In the genomic region with DNA sequence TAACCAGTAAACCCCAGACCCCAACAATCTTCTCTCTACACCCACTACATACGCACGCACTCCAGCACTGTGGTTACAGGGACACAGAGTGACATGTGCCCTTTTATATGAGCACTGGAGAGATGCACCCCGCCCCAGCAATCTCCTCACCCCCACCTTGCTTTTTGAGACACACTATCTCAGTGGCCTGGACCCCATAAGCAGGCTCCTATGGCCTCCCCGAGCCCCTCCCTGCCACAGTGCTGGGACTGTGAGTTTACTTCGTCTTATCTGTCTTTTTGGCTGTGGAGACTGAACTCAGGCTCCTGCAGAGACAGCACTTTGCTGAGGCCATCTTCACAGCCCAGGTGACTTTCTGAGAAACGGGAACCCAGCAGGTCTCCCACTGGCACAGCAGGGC, we compare ENCODE assay signal across 19 mouse cellular contexts. TPM values are rescaled to one million over a fixed set of nuclear protein-coding genes. Genes with fewer than 3 reads are reported as not detected.
DNase-seq lines count a peak whose midpoint lies in the region; ATAC-seq lines count a peak whose summit lies in the region.
"Had no signal": no experiment of that assay in that cellular context is flagged by ENCODE, and none has a peak within 500 bp of the region (broad histone marks: within the 10 kb centered on the region; RNA-seq: fewer than 3 reads in every experiment).

No protein-coding gene starts in this region.

- DNase-seq in cerebellum, adult 9-10 months: peak; percentile 31
- no peak for DNase-seq in cerebellum, postnatal 14 days
- peak; percentile 25 for DNase-seq in c-Kit-positive CD71-positive TER-119-positive erythroid progenitor cells, embryonic 14.5 days (ENCODE audit: low spot score)
- no peak for DNase-seq in lung, postnatal 36 days
- no peak for DNase-seq in adrenal gland, postnatal 14 days
- DNase-seq: adrenal gland, postnatal 10 days; cerebellum, adult 2 months; embryo, embryonic 11 days; gastrocnemius, postnatal 10 days; heart, adult 18-20 months had no signal

- peaks cover 44% of the 10 kb centered on the region for H3K36me3 ChIP-seq in liver, embryonic 12.5 days
- no peaks in the 10 kb centered on the region for H3K36me3 ChIP-seq in liver, embryonic 16.5 days (ENCODE audit: control insufficient read depth, insufficient read depth)
- H3K36me3 ChIP-seq in hindbrain, embryonic 12.5 days: no peaks in the 10 kb centered on the region
- H3K36me3 ChIP-seq: forebrain, embryonic 15.5 days; hindbrain, embryonic 15.5 days had no signal

- H3K27ac ChIP-seq in liver, embryonic 12.5 days: peak overlapping the region; percentile 2; the same call in 1 of the 2 replicates
- H3K27ac ChIP-seq in liver, embryonic 16.5 days (ENCODE audit: low read length): no peak overlapping the region
- no peak overlapping the region for H3K27ac ChIP-seq in hindbrain, embryonic 12.5 days
- H3K27ac ChIP-seq: embryonic facial prominence, embryonic 12.5 days; forebrain, embryonic 15.5 days; hindbrain, embryonic 15.5 days had no signal

- WGBS in liver, embryonic 12.5 days (ENCODE audit: insufficient replicate concordance): 38% methylated on average over 6 of the region's 6 CpGs
- WGBS in liver, embryonic 16.5 days (ENCODE audit: insufficient replicate concordance): 30% methylated on average over 6 of the region's 6 CpGs
- 79% methylated on average over 6 of the region's 6 CpGs for WGBS in hindbrain, embryonic 12.5 days

- peak; percentile 85 for ATAC-seq in liver, embryonic 12.5 days
- ATAC-seq in liver, embryonic 16.5 days (ENCODE audit: low read depth): peak; percentile 65
- no peak for ATAC-seq in hindbrain, embryonic 12.5 days (ENCODE audit: low FRiP score)
- ATAC-seq: forebrain, embryonic 15.5 days; inflammation-experienced regulatory T-cells, adult 6 months had no signal

- H3K9ac ChIP-seq in liver, embryonic 12.5 days: no peak overlapping the region
- no peak overlapping the region for H3K9ac ChIP-seq in liver, embryonic 16.5 days (ENCODE audit: low read depth, low read length)
- H3K9ac ChIP-seq in hindbrain, embryonic 12.5 days: no peak overlapping the region
- H3K9ac ChIP-seq: embryonic facial prominence, embryonic 12.5 days; forebrain, embryonic 15.5 days; hindbrain, embryonic 15.5 days had no signal

- no peak overlapping the region for H3K4me3 ChIP-seq in liver, embryonic 12.5 days
- H3K4me3 ChIP-seq in liver, embryonic 16.5 days (ENCODE audit: low read depth, low read length): no peak overlapping the region
- no peak overlapping the region for H3K4me3 ChIP-seq in hindbrain, embryonic 12.5 days
- H3K4me3 ChIP-seq: embryonic facial prominence, embryonic 12.5 days; forebrain, embryonic 15.5 days; hindbrain, embryonic 10.5 days; hindbrain, embryonic 15.5 days had no signal

- H3K27me3 ChIP-seq in liver, embryonic 12.5 days (replicated peaks): no peaks in the 10 kb centered on the region
- H3K27me3 ChIP-seq in liver, embryonic 16.5 days (ENCODE audit: control insufficient read depth, insufficient read depth, low read depth, low read length): no peaks in the 10 kb centered on the region
- H3K27me3 ChIP-seq in hindbrain, embryonic 12.5 days: no peaks in the 10 kb centered on the region
- H3K27me3 ChIP-seq: embryonic facial prominence, embryonic 12.5 days; forebrain, embryonic 15.5 days; hindbrain, embryonic 15.5 days had no signal

- peaks cover 30% of the 10 kb centered on the region for H3K4me1 ChIP-seq in liver, embryonic 12.5 days
- peaks cover 6% of the 10 kb centered on the region; the same call in 1 of the 2 replicates for H3K4me1 ChIP-seq in liver, embryonic 16.5 days (ENCODE audit: control insufficient read depth, low read depth, low read length)
- peaks cover 21% of the 10 kb centered on the region for H3K4me1 ChIP-seq in hindbrain, embryonic 12.5 days
- H3K4me1 ChIP-seq: forebrain, embryonic 15.5 days had no signal

- no peaks in the 10 kb centered on the region for H3K9me3 ChIP-seq in liver, embryonic 12.5 days (replicated peaks)
- H3K9me3 ChIP-seq in liver, embryonic 16.5 days (replicated peaks; ENCODE audit: control insufficient read depth, low read length): no peaks in the 10 kb centered on the region
- no peaks in the 10 kb centered on the region for H3K9me3 ChIP-seq in hindbrain, embryonic 12.5 days (replicated peaks)
- H3K9me3 ChIP-seq: embryonic facial prominence, embryonic 12.5 days; forebrain, embryonic 15.5 days; hindbrain, embryonic 10.5 days; hindbrain, embryonic 15.5 days had no signal

- peak overlapping the region; percentile 18; the same call in 1 of the 2 replicates for H3K4me2 ChIP-seq in liver, embryonic 12.5 days
- H3K4me2 ChIP-seq in liver, embryonic 16.5 days (ENCODE audit: low read depth, low read length): no peak overlapping the region
- no peak overlapping the region for H3K4me2 ChIP-seq in hindbrain, embryonic 12.5 days (replicated peaks)
- H3K4me2 ChIP-seq: embryonic facial prominence, embryonic 12.5 days; forebrain, embryonic 15.5 days; heart, embryonic 11.5 days; hindbrain, embryonic 15.5 days had no signal

RNA-seq across cellular contexts. Expression of a gene that starts 36.2 kb away (rescaled TPM):
- 49.0 and 53.4 TPM in 2 replicates for polyA plus RNA-seq in liver, embryonic 12.5 days (2016; fragmentation: Nextera tagmentation; extraction: Ambion mirVana)
- polyA plus RNA-seq in liver, embryonic 16.5 days (2015; fragmentation: Nextera tagmentation; extraction: Ambion mirVana): 19.4 and 21.1 TPM in 2 replicates
- 64.7 and 76.2 TPM in 2 replicates for total RNA-seq in adrenal gland, postnatal 14 days (2021)
- polyA plus RNA-seq in hindbrain, embryonic 12.5 days (2016; fragmentation: Nextera tagmentation; extraction: Ambion mirVana): 46.2 and 49.8 TPM in 2 replicates

Comparison
In these comparisons a context has a peak if more than half of its experiments do, and no peak if none do; other contexts are left out.
1. DNase-seq: peak in cerebellum, adult 9-10 months (single experiment) and c-Kit-positive CD71-positive TER-119-positive erythroid progenitor cells, embryonic 14.5 days (single experiment); none in cerebellum, postnatal 14 days (0 of 2), lung, postnatal 36 days (single experiment) and adrenal gland, postnatal 14 days (single experiment).